ENCODE assay signal across 9 mouse cellular contexts in genomic region chr2:113363707-113364620, GRCm38 (mm10). TPM values are rescaled to one million over a fixed set of nuclear protein-coding genes. Genes with fewer than 3 reads are reported as not detected.
DNase-seq lines count a peak whose midpoint lies in the region; ATAC-seq and TF ChIP-seq lines count a peak whose summit lies in the region.
"Had no signal": no experiment of that assay in that cellular context is flagged by ENCODE, and none has a peak within 500 bp of the region (broad histone marks: within the 10 kb centered on the region; RNA-seq: fewer than 3 reads in every experiment).

No protein-coding gene starts in this region.

- 29% methylated on average over 16 of the region's 16 CpGs for WGBS in heart, embryonic 14.5 days
- WGBS in midbrain, embryonic 15.5 days, result 42% methylated on average over 16 of the region's 16 CpGs

- peak overlapping the region; percentile 45 for H3K4me2 ChIP-seq in heart, embryonic 14.5 days (ENCODE audit: low read length)
- peak overlapping the region; percentile 5; the same call in 1 of the 2 replicates for H3K4me2 ChIP-seq in midbrain, embryonic 15.5 days

- H3K4me3 ChIP-seq in cortical plate, adult 2 months (ENCODE audit: insufficient read depth, low read length), result no peak overlapping the region
- peak overlapping the region in 1 of 2 experiments; percentile 4; a peak in 1 of 4 replicates for H3K4me3 ChIP-seq in heart, embryonic 14.5 days (ENCODE audit: control insufficient read depth in 1 of 2, insufficient read depth in 1 of 2, low read depth in 1 of 2, low read length in 2 of 2)
- H3K4me3 ChIP-seq in midbrain, embryonic 15.5 days, result no peak overlapping the region

- no peaks in the 10 kb centered on the region for H3K27me3 ChIP-seq in heart, embryonic 14.5 days (ENCODE audit: control insufficient read depth, insufficient read depth, low read length)
- no peaks in the 10 kb centered on the region for H3K27me3 ChIP-seq in midbrain, embryonic 15.5 days (replicated peaks)

- H3K9me3 ChIP-seq in heart, embryonic 14.5 days (ENCODE audit: control insufficient read depth, low read length), result no peaks in the 10 kb centered on the region
- no peaks in the 10 kb centered on the region for H3K9me3 ChIP-seq in midbrain, embryonic 15.5 days

- H3K9ac ChIP-seq in heart, embryonic 14.5 days (ENCODE audit: low read length), result peak overlapping the region; percentile 16; the same call in 1 of the 2 replicates
- H3K9ac ChIP-seq in midbrain, embryonic 15.5 days, result no peak overlapping the region

- H3K27ac ChIP-seq in cortical plate, adult 2 months (ENCODE audit: insufficient read depth, low read length), result 0 out of 2 replicates have a peak overlapping the region, but pooled peaks have one; percentile 8
- H3K27ac ChIP-seq in heart, embryonic 14.5 days (replicated peaks in 1 of 2; ENCODE audit: control insufficient read depth in 1 of 2, insufficient read depth in 1 of 2, low read depth in 2 of 2, low read length in 2 of 2), result 0 out of 4 replicates have a peak overlapping the region, but pooled peaks of 1 of the 2 experiments have one; percentile 14
- H3K27ac ChIP-seq in midbrain, embryonic 15.5 days, result no peak overlapping the region

- peak; percentile 45 for DNase-seq in layer of hippocampus, adult 11-12 months (ENCODE audit: low spot score)
- DNase-seq in layer of hippocampus, postnatal 14 days (ENCODE audit: low spot score in 2 of 2), result no peak
- no peak for DNase-seq in cerebellum, postnatal 14 days
- no peak for DNase-seq in right cerebral cortex, adult 2 months (ENCODE audit: low spot score in 2 of 2)
- DNase-seq: left cerebral cortex, postnatal 4 days had no signal

- no peaks in the 10 kb centered on the region for H3K36me3 ChIP-seq in heart, embryonic 14.5 days (ENCODE audit: control insufficient read depth, insufficient read depth, low read length)
- H3K36me3 ChIP-seq in midbrain, embryonic 15.5 days (replicated peaks), result no peaks in the 10 kb centered on the region

- peaks cover 1% of the 10 kb centered on the region; the same call in 1 of the 2 replicates for H3K4me1 ChIP-seq in cortical plate, adult 2 months (ENCODE audit: control insufficient read depth, insufficient read depth, low read length)
- H3K4me1 ChIP-seq in heart, embryonic 14.5 days (ENCODE audit: control insufficient read depth in 2 of 2, insufficient read depth in 2 of 2, low read length in 2 of 2), result peaks cover 5 to 9% of the 10 kb centered on the region in 2 experiments
- H3K4me1 ChIP-seq in midbrain, embryonic 15.5 days, result peaks cover 3% of the 10 kb centered on the region; the same call in 1 of the 2 replicates

- no peak for TF ChIP-seq CTCF in cortical plate, adult 2 months (IDR thresholded peaks at IDR 0.05; ENCODE audit: extremely low read depth, insufficient read depth, low read length)

- no peak for ATAC-seq in heart, embryonic 14.5 days (ENCODE audit: insufficient number of reproducible peaks, insufficient read depth, low FRiP score, low read depth)
- ATAC-seq in midbrain, embryonic 15.5 days (replicated peaks), result peak; percentile 87
- ATAC-seq in monocyte, adult 5-6 weeks (replicated peaks; ENCODE audit: insufficient number of reproducible peaks, low FRiP score, low TSS enrichment, poor library complexity, severe bottlenecking), result no peak

- TF ChIP-seq POLR2A in cortical plate, adult 2 months (IDR thresholded peaks at IDR 0.05; ENCODE audit: extremely low read depth, insufficient read depth, low read length), result no peak

RNA-seq across cellular contexts. Expression of gene Fmn1, which starts 36.4 kb away (rescaled TPM):
- 10 to 100 TPM; 20.0 to 22.4 TPM for total RNA-seq in layer of hippocampus, postnatal 14 days (2021)
- 7.6 and 8.0 TPM in 2 replicates for polyA plus RNA-seq in cortical plate, adult 2 months (2012; rRNA removed)
- polyA plus RNA-seq in heart, embryonic 14.5 days (2014; fragmentation: Nextera tagmentation; extraction: Ambion mirVana), result 2.3 and 2.6 TPM in 2 replicates
- polyA plus RNA-seq in midbrain, embryonic 15.5 days (2015; fragmentation: Nextera tagmentation; extraction: Ambion mirVana), result 0.40 TPM in 2 replicates
- 1.9 to 19.7 TPM (median 4.3 TPM) in 3 replicates for total RNA-seq in monocyte, adult 5-6 weeks (2017)
